Mouse (Mus musculus): ENCODE results near the gene Meox2. TPM values are rescaled to one million over a fixed set of nuclear protein-coding genes. Genes with fewer than 3 reads are reported as not detected.
"Not testable (repeated sequence)": the region's sequence is repeated elsewhere in the genome, so short reads cannot be mapped to it uniquely, and the experiment has no call there.

The Meox2 gene
- total RNA-seq (2021): not detected
- long read RNA-seq: 0 reads

- DNase-seq (ENCODE audit: low spot score in 2 of 2): no peak
Observed at GRCm38 (mm10) chr12:37108390-37108738, at the start of gene Meox2. Gene Meox2 (plus strand): TSS chr12:37108540.

GRCm38 (mm10) chr12:37072636-37073035 is 35.7 kb upstream of the Meox2 start:
- no peak for DNase-seq (ENCODE audit: low spot score in 2 of 2)

GRCm38 (mm10) chr12:37077308-37077707 is 31.0 kb upstream of the Meox2 start:
- DNase-seq (ENCODE audit: low spot score in 2 of 2): peak in 1 of 2 experiments; percentile 34

GRCm38 (mm10) chr12:37080005-37080404 is 28.3 kb upstream of the Meox2 start:
- not testable (repeated sequence) for DNase-seq (ENCODE audit: low spot score in 2 of 2)

GRCm38 (mm10) chr12:37106541-37106940 is 1.8 kb upstream of the Meox2 start:
- no peak for DNase-seq (ENCODE audit: low spot score in 2 of 2)

- DNase-seq (ENCODE audit: low spot score in 2 of 2): no peak
Observed at GRCm38 (mm10) chr12:37107150-37107549, 1.2 kb upstream of the Meox2 start.

- DNase-seq (ENCODE audit: low spot score in 2 of 2): no peak
Observed at GRCm38 (mm10) chr12:37107713-37108389, 489 bp upstream of the Meox2 start.

- peak in 1 of 2 experiments; percentile 2 for DNase-seq (ENCODE audit: low spot score in 2 of 2)
Observed at GRCm38 (mm10) chr12:37108819-37109473, 606 bp downstream of the Meox2 start.

GRCm38 (mm10) chr12:37109474-37110012 is 1.2 kb downstream of the Meox2 start:
- no peak for DNase-seq (ENCODE audit: low spot score in 2 of 2)

GRCm38 (mm10) chr12:37110977-37111376 is 2.6 kb downstream of the Meox2 start:
- DNase-seq (ENCODE audit: low spot score in 2 of 2): no peak

GRCm38 (mm10) chr12:37119246-37119645 is 10.9 kb downstream of the Meox2 start:
- DNase-seq (ENCODE audit: low spot score in 2 of 2): no peak

- DNase-seq (ENCODE audit: low spot score in 2 of 2): no peak
Observed at GRCm38 (mm10) chr12:37123763-37124162, 15.4 kb downstream of the Meox2 start.

GRCm38 (mm10) chr12:37142080-37142703 is 33.9 kb downstream of the Meox2 start:
- no peak for DNase-seq (ENCODE audit: low spot score in 2 of 2)

- DNase-seq (ENCODE audit: low spot score in 2 of 2): no peak
Observed at GRCm38 (mm10) chr12:37143879-37144278, 35.5 kb downstream of the Meox2 start.

- no peak for DNase-seq (ENCODE audit: low spot score in 2 of 2)
Observed at GRCm38 (mm10) chr12:37167742-37168141, 59.4 kb downstream of the Meox2 start.

GRCm38 (mm10) chr12:37173324-37173723 is 65.0 kb downstream of the Meox2 start:
- no peak for DNase-seq (ENCODE audit: low spot score in 2 of 2)

- no peak for DNase-seq (ENCODE audit: low spot score in 2 of 2)
Observed at GRCm38 (mm10) chr12:37183689-37184088, 75.3 kb downstream of the Meox2 start.

- DNase-seq (ENCODE audit: low spot score in 2 of 2): peak in 1 of 2 experiments; percentile 3
Observed at GRCm38 (mm10) chr12:37188940-37189488, 80.7 kb downstream of the Meox2 start.
